Mouse (Mus musculus): ENCODE measurements around the gene Ctxn2.

Gene Ctxn2

DNA sequence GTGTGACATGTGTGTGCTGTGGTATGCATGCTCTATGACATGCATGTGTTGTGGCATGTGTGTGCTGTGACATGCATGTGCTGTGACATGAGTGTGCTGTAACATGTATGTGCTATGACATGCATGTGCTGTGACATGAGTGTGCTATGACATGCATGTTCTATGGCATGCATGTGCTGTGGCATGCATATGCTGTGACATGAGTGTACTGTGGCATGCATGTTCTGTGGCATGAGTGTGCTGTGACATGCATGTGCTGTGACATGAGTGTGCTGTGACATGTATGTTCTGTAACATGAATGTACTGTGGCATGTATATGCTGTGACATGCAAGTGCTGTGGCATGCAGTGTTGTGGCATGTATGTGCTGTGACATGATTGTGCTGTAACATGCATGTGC lies 56.4 kb downstream of the Ctxn2 start:
- in situ Hi-C loops (cut with MboI, MseI), result loop anchor here (10.0 to 25.0 kb wide), 2 partner anchors 1006 to 1878 kb away; no protein-coding TSS in a partner anchor

DNA sequence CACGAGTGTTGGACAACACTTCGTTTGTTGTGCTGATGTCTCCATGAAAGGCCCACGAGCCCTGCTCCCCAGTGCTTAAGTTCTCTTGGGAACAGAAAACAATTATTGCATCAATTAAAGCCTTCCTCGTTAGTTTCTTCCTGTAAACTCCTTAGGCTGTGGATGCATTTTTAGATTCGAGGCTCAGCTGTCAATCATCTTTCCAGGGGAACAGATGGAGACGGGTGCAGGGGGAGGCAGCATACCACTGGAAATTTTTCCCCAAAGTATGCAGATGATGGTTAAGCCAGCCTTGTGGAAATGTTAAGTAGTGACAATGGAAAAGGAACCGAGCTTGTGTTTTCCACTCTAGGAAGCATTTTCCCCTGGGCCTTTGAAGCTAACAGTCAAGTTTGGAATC lies 60.3 kb downstream of the Ctxn2 start:
- in situ Hi-C loops (cut with MboI, MseI), result loop anchor here (10.0 to 25.0 kb wide), 2 partner anchors 1009 to 1882 kb away; no protein-coding TSS in a partner anchor

All from regulatory T cell (primary cell).